In genomic region chr7:73540202-73541078, GRCm38 (mm10) we compare ENCODE assay signal across 7 mouse cellular contexts. TPM values are rescaled to one million over a fixed set of nuclear protein-coding genes. Genes with fewer than 3 reads are reported as not detected.
A peak's percentile ranks its signal among the peaks of the same experiment; 100 is the strongest.
DNase-seq lines count a peak whose midpoint lies in the region; ATAC-seq and TF ChIP-seq lines count a peak whose summit lies in the region.

No protein-coding gene starts in this region.

- no peak for TF ChIP-seq POLR2A in small intestine, adult 2 months (IDR thresholded peaks at IDR 0.05; ENCODE audit: low read depth, low read length)

- no peak for TF ChIP-seq CTCF in small intestine, adult 2 months (IDR thresholded peaks at IDR 0.05; ENCODE audit: extremely low read depth, insufficient read length, insufficient replicate concordance, low read depth, low read length)

- H3K36me3 ChIP-seq in embryonic facial prominence, embryonic 14.5 days (ENCODE audit: control insufficient read depth, insufficient read depth, low read length), result peaks cover 26% of the 10 kb centered on the region
- 0 out of 2 replicates have a peak, but pooled peaks cover 2% of the 10 kb centered on the region for H3K36me3 ChIP-seq in limb, embryonic 11.5 days (ENCODE audit: control insufficient read depth, insufficient read depth, low read length)
- H3K36me3 ChIP-seq in small intestine, adult 2 months (ENCODE audit: control insufficient read depth, insufficient read depth, low read length), result peaks cover 13% of the 10 kb centered on the region

- H3K9me3 ChIP-seq in embryonic facial prominence, embryonic 14.5 days (ENCODE audit: control insufficient read depth, low read length), result no peaks in the 10 kb centered on the region
- H3K9me3 ChIP-seq in limb, embryonic 11.5 days (ENCODE audit: control insufficient read depth, low read length), result no peaks in the 10 kb centered on the region

- ATAC-seq in embryonic facial prominence, embryonic 14.5 days (ENCODE audit: low read depth), result no peak
- ATAC-seq in limb, embryonic 11.5 days (ENCODE audit: insufficient number of reproducible peaks, low FRiP score, low TSS enrichment, low read depth), result no peak

- peak; percentile 52 for DNase-seq in retina, embryonic 14.5 days (ENCODE audit: low spot score)
- DNase-seq in retina, postnatal 1 day, result no peak
- peak; percentile 48 for DNase-seq in embryonic facial prominence, embryonic 14.5 days (ENCODE audit: low spot score)
- no peak for DNase-seq in limb, embryonic 11.5 days (ENCODE audit: low spot score)
- DNase-seq in adrenal gland, postnatal 10 days, result no peak
- DNase-seq in spleen, adult 12 weeks (ENCODE audit: low spot score), result no peak

- under 1% methylated on average over 12 of the region's 12 CpGs for WGBS in embryonic facial prominence, embryonic 14.5 days
- WGBS in limb, embryonic 11.5 days, result 2% methylated on average over 12 of the region's 12 CpGs
- WGBS in small intestine, adult 2 months, result under 1% methylated on average over 12 of the region's 12 CpGs

- H3K27ac ChIP-seq in embryonic facial prominence, embryonic 14.5 days (replicated peaks; ENCODE audit: low read depth, low read length), result peak overlapping the region; percentile 100
- H3K27ac ChIP-seq in limb, embryonic 11.5 days (replicated peaks; ENCODE audit: low read depth, low read length), result peak overlapping the region; percentile 55; the same call in 1 of the 2 replicates
- H3K27ac ChIP-seq in small intestine, adult 2 months (ENCODE audit: insufficient read depth, low read depth, low read length), result peak overlapping the region; percentile 95

- peaks cover 14% of the 10 kb centered on the region for H3K4me1 ChIP-seq in embryonic facial prominence, embryonic 14.5 days (ENCODE audit: control insufficient read depth, insufficient read depth, low read length)
- no peaks in the 10 kb centered on the region for H3K4me1 ChIP-seq in limb, embryonic 11.5 days (ENCODE audit: control insufficient read depth, insufficient read depth, low read length)
- H3K4me1 ChIP-seq in small intestine, adult 2 months (ENCODE audit: control insufficient read depth, insufficient read depth, insufficient read length, low read length), result peaks cover 8% of the 10 kb centered on the region; the same call in 1 of the 2 replicates

- H3K4me2 ChIP-seq in embryonic facial prominence, embryonic 14.5 days (ENCODE audit: low read depth, low read length), result peak overlapping the region; percentile 54
- H3K4me2 ChIP-seq in limb, embryonic 11.5 days (ENCODE audit: low read depth, severe bottlenecking), result peak overlapping the region; percentile 66

- H3K9ac ChIP-seq in embryonic facial prominence, embryonic 14.5 days (ENCODE audit: low read depth, low read length), result peak overlapping the region; percentile 98
- peak overlapping the region; percentile 74 for H3K9ac ChIP-seq in limb, embryonic 11.5 days (ENCODE audit: low read length)

- peak overlapping the region; percentile 75 for H3K4me3 ChIP-seq in embryonic facial prominence, embryonic 14.5 days (ENCODE audit: low read depth, low read length)
- H3K4me3 ChIP-seq in limb, embryonic 11.5 days (ENCODE audit: low read depth, low read length), result peak overlapping the region; percentile 56
- H3K4me3 ChIP-seq in small intestine, adult 2 months (ENCODE audit: low read depth, low read length), result no peak overlapping the region; the same call in 1 of the 2 replicates

- H3K27me3 ChIP-seq in embryonic facial prominence, embryonic 14.5 days (replicated peaks; ENCODE audit: control insufficient read depth, insufficient read depth, low read length), result no peaks in the 10 kb centered on the region
- no peaks in the 10 kb centered on the region for H3K27me3 ChIP-seq in limb, embryonic 11.5 days (ENCODE audit: control insufficient read depth, insufficient read depth, low read length)
- no peaks in the 10 kb centered on the region for H3K27me3 ChIP-seq in small intestine, adult 2 months (ENCODE audit: control insufficient read depth, insufficient read depth, low read length)

RNA-seq across cellular contexts. Expression of gene Chd2, which starts 1.2 kb away (rescaled TPM):
- 39.5 and 54.6 TPM in 2 replicates for polyA plus RNA-seq in embryonic facial prominence, embryonic 14.5 days (2014; fragmentation: Nextera tagmentation; extraction: Ambion mirVana)
- polyA plus RNA-seq in limb, embryonic 11.5 days (2014; fragmentation: Nextera tagmentation; extraction: Ambion mirVana), result 48.9 and 64.6 TPM in 2 replicates
- 12.3 and 28.0 TPM in 2 replicates for polyA plus RNA-seq in small intestine, adult 2 months (2012; rRNA removed)
- 10 to 100 TPM; 42.8 to 62.0 TPM for total RNA-seq in adrenal gland, postnatal 10 days (2021)

Comparison
In these comparisons a context has a peak if more than half of its experiments do, and no peak if none do; other contexts are left out.
1. DNase-seq: peak in retina, embryonic 14.5 days (single experiment) and embryonic facial prominence, embryonic 14.5 days (single experiment); none in retina, postnatal 1 day (single experiment), limb, embryonic 11.5 days (single experiment), adrenal gland, postnatal 10 days (single experiment) and spleen, adult 12 weeks (single experiment).
2. Peak in every context shown above with its lines, with median percentiles within 50 percentile points of each other: H3K27ac ChIP-seq.